8 mouse cellular contexts compared by ENCODE assay signal in genomic region chr1:138618012-138618354, GRCm38 (mm10). TPM values are rescaled to one million over a fixed set of nuclear protein-coding genes. Genes with fewer than 3 reads are reported as not detected.
A peak's percentile ranks its signal among the peaks of the same experiment; 100 is the strongest.
DNase-seq lines count a peak whose midpoint lies in the region; ATAC-seq and TF ChIP-seq lines count a peak whose summit lies in the region.

No protein-coding gene starts in this region.

- DNase-seq in 3T3-L1 (ENCODE audit: low read depth, low spot score): peak; percentile 96
- DNase-seq in adrenal gland, postnatal 36 days: peak; percentile 94 to 95
- DNase-seq in heart, adult 18-20 months: peak; percentile 94 to 96
- peak; percentile 96 for DNase-seq in kidney, adult 2 months
- DNase-seq in limb, embryonic 11.5 days (ENCODE audit: low spot score): peak; percentile 88

- no peaks in the 10 kb centered on the region for H3K9me3 ChIP-seq in embryonic facial prominence, embryonic 12.5 days
- no peaks in the 10 kb centered on the region for H3K9me3 ChIP-seq in limb, embryonic 11.5 days (ENCODE audit: control insufficient read depth, low read length)
- no peaks in the 10 kb centered on the region for H3K9me3 ChIP-seq in midbrain, embryonic 13.5 days

- TF ChIP-seq CTCF in kidney, adult 2 months (conservative IDR thresholded peaks at IDR 0.05; ENCODE audit: insufficient read depth, insufficient read length, low read depth, low read length): 0 out of 2 replicates have a peak, but pooled peaks have one; percentile 24
- TF ChIP-seq CTCF in small intestine, adult 2 months (IDR thresholded peaks at IDR 0.05; ENCODE audit: extremely low read depth, insufficient read length, insufficient replicate concordance, low read depth, low read length): no peak

- peak; percentile 89 for ATAC-seq in embryonic facial prominence, embryonic 12.5 days (ENCODE audit: insufficient number of reproducible peaks, insufficient read depth, low FRiP score, low TSS enrichment)
- ATAC-seq in limb, embryonic 11.5 days (ENCODE audit: insufficient number of reproducible peaks, low FRiP score, low TSS enrichment, low read depth): peak; percentile 87
- ATAC-seq in midbrain, embryonic 13.5 days: peak; percentile 88

- no peaks in the 10 kb centered on the region for H3K36me3 ChIP-seq in embryonic facial prominence, embryonic 12.5 days
- no peaks in the 10 kb centered on the region for H3K36me3 ChIP-seq in kidney, adult 2 months (ENCODE audit: control insufficient read depth, insufficient read depth, low read length)
- H3K36me3 ChIP-seq in limb, embryonic 11.5 days (ENCODE audit: control insufficient read depth, insufficient read depth, low read length): no peaks in the 10 kb centered on the region
- no peaks in the 10 kb centered on the region for H3K36me3 ChIP-seq in midbrain, embryonic 13.5 days
- no peaks in the 10 kb centered on the region for H3K36me3 ChIP-seq in small intestine, adult 2 months (ENCODE audit: control insufficient read depth, insufficient read depth, low read length)

- under 1% methylated on average over 11 of the region's 11 CpGs for WGBS in embryonic facial prominence, embryonic 12.5 days
- WGBS in kidney, adult 2 months: 1% methylated on average over 11 of the region's 11 CpGs
- under 1% methylated on average over 11 of the region's 11 CpGs for WGBS in limb, embryonic 11.5 days
- 0% methylated on average over 11 of the region's 11 CpGs for WGBS in midbrain, embryonic 13.5 days
- under 1% methylated on average over 11 of the region's 11 CpGs for WGBS in small intestine, adult 2 months

- H3K4me1 ChIP-seq in embryonic facial prominence, embryonic 12.5 days: peaks cover 5% of the 10 kb centered on the region; the same call in 1 of the 2 replicates
- peaks cover 30% of the 10 kb centered on the region for H3K4me1 ChIP-seq in kidney, adult 2 months (ENCODE audit: control insufficient read depth, insufficient read depth, low read length)
- H3K4me1 ChIP-seq in limb, embryonic 11.5 days (ENCODE audit: control insufficient read depth, insufficient read depth, low read length): 0 out of 2 replicates have a peak, but pooled peaks cover 10% of the 10 kb centered on the region
- H3K4me1 ChIP-seq in midbrain, embryonic 13.5 days (replicated peaks): peaks cover 45% of the 10 kb centered on the region
- peaks cover 5% of the 10 kb centered on the region; the same call in 1 of the 2 replicates for H3K4me1 ChIP-seq in small intestine, adult 2 months (ENCODE audit: control insufficient read depth, insufficient read depth, insufficient read length, low read length)

- H3K4me3 ChIP-seq in embryonic facial prominence, embryonic 12.5 days: peak overlapping the region; percentile 87
- peak overlapping the region; percentile 51 for H3K4me3 ChIP-seq in kidney, adult 2 months (ENCODE audit: insufficient read depth, low read depth, low read length)
- peak overlapping the region; percentile 94 for H3K4me3 ChIP-seq in limb, embryonic 11.5 days (ENCODE audit: low read depth, low read length)
- H3K4me3 ChIP-seq in midbrain, embryonic 13.5 days (replicated peaks): peak overlapping the region; percentile 93
- H3K4me3 ChIP-seq in small intestine, adult 2 months (ENCODE audit: low read depth, low read length): peak overlapping the region; percentile 60

- H3K9ac ChIP-seq in embryonic facial prominence, embryonic 12.5 days: peak overlapping the region; percentile 11
- peak overlapping the region; percentile 50 for H3K9ac ChIP-seq in limb, embryonic 11.5 days (ENCODE audit: low read length)
- peak overlapping the region; percentile 58 for H3K9ac ChIP-seq in midbrain, embryonic 13.5 days (replicated peaks)

- peak overlapping the region; percentile 62 for H3K4me2 ChIP-seq in embryonic facial prominence, embryonic 12.5 days (replicated peaks)
- peak overlapping the region; percentile 75 for H3K4me2 ChIP-seq in limb, embryonic 11.5 days (ENCODE audit: low read depth, severe bottlenecking)
- H3K4me2 ChIP-seq in midbrain, embryonic 13.5 days (replicated peaks): peak overlapping the region; percentile 82

- TF ChIP-seq POLR2A in kidney, adult 2 months (IDR thresholded peaks at IDR 0.05; ENCODE audit: low read depth, low read length): peak; percentile 37
- TF ChIP-seq POLR2A in small intestine, adult 2 months (IDR thresholded peaks at IDR 0.05; ENCODE audit: low read depth, low read length): no peak

- H3K27ac ChIP-seq in embryonic facial prominence, embryonic 12.5 days: peak overlapping the region; percentile 67
- peak overlapping the region; percentile 89 for H3K27ac ChIP-seq in kidney, adult 2 months (ENCODE audit: insufficient read depth, low read depth, low read length)
- peak overlapping the region; percentile 47; the same call in 1 of the 2 replicates for H3K27ac ChIP-seq in limb, embryonic 11.5 days (replicated peaks; ENCODE audit: low read depth, low read length)
- H3K27ac ChIP-seq in midbrain, embryonic 13.5 days: peak overlapping the region; percentile 30
- H3K27ac ChIP-seq in small intestine, adult 2 months (ENCODE audit: insufficient read depth, low read depth, low read length): peak overlapping the region; percentile 50; the same call in 1 of the 2 replicates

- no peaks in the 10 kb centered on the region for H3K27me3 ChIP-seq in embryonic facial prominence, embryonic 12.5 days
- H3K27me3 ChIP-seq in kidney, adult 2 months (replicated peaks; ENCODE audit: control insufficient read depth, insufficient read depth, low read length): no peaks in the 10 kb centered on the region
- H3K27me3 ChIP-seq in limb, embryonic 11.5 days (ENCODE audit: control insufficient read depth, insufficient read depth, low read length): no peaks in the 10 kb centered on the region
- H3K27me3 ChIP-seq in midbrain, embryonic 13.5 days: no peaks in the 10 kb centered on the region
- no peaks in the 10 kb centered on the region for H3K27me3 ChIP-seq in small intestine, adult 2 months (ENCODE audit: control insufficient read depth, insufficient read depth, low read length)

RNA-seq across cellular contexts. Expression of gene Nek7, which starts 2.0 kb away (rescaled TPM):
- 10 to 100 TPM; 47.5 to 54.7 TPM for total RNA-seq in adrenal gland, postnatal 36 days (2021)
- 29.2 and 31.5 TPM in 2 replicates for polyA plus RNA-seq in embryonic facial prominence, embryonic 12.5 days (2016; fragmentation: Nextera tagmentation; extraction: Ambion mirVana)
- 10 to 100 TPM; 76.8 to 80.9 TPM for total RNA-seq in heart, adult 18-20 months (2021)
- polyA plus RNA-seq in kidney, adult 2 months (2012; rRNA removed): 14.6 and 17.1 TPM in 2 replicates
- 37.9 and 39.0 TPM in 2 replicates for polyA plus RNA-seq in limb, embryonic 11.5 days (2014; fragmentation: Nextera tagmentation; extraction: Ambion mirVana)
- polyA plus RNA-seq in midbrain, embryonic 13.5 days (2015; fragmentation: Nextera tagmentation; extraction: Ambion mirVana): 21.8 and 23.6 TPM in 2 replicates
- polyA plus RNA-seq in small intestine, adult 2 months (2012; rRNA removed): 2.3 and 2.6 TPM in 2 replicates

Comparison
In these comparisons a context has a peak if more than half of its experiments do, and no peak if none do; other contexts are left out.
1. Peak in every context shown above with its lines: DNase-seq, ATAC-seq, H3K4me3 ChIP-seq and H3K27ac ChIP-seq.
2. H3K27ac ChIP-seq: peak in every context shown above with its lines; median percentile 89 in kidney, adult 2 months; 67 in embryonic facial prominence, embryonic 12.5 days; 50 in small intestine, adult 2 months; 47 in limb, embryonic 11.5 days; 30 in midbrain, embryonic 13.5 days.